Mouse (Mus musculus) embryonic stem cell, embryonic (primary cell): ENCODE results near the gene Gm9747.

ENCODE experiments used
- CTCF ChIA-PET, 4 experiments: fragments of 300-600 bp in 2 of 4; fragments of 350-600 bp in 2 of 4; sonication (Branson Sonifier 250); formaldehyde crosslinking; loops; one replicate each; lab custom pipeline; 2022; ENCODE audit warnings: inconsistent platforms in 2 of 4; lab: Charles Lee
- POLR2A ChIA-PET, 4 experiments: fragments of 300-600 bp in 2 of 4; fragments of 350-600 bp in 2 of 4; sonication (Branson Sonifier 250); formaldehyde crosslinking; loops; one replicate each; lab custom pipeline; 2022; ENCODE audit warnings: antibody characterized with exemption in 4 of 4, inconsistent platforms in 1 of 4; lab: Charles Lee

Gm9747 gene

GRCm38 (mm10) chr1:82232812-82233211 is at the start of gene Gm9747:
TSS of gene Gm9747 (plus strand) at chr1:82233112.
- POLR2A ChIA-PET: no interaction called here
- CTCF ChIA-PET: no interaction called here

- ChIA-PET CTCF (no interaction called here), POLR2A (no interaction called here)
Observed at GRCm38 (mm10) chr1:82183913-82184442, 48.9 kb upstream of the Gm9747 start.

- POLR2A ChIA-PET: no interaction called here
Observed at GRCm38 (mm10) chr1:82188549-82189231, 44.2 kb upstream of the Gm9747 start.

GRCm38 (mm10) chr1:82189516-82189915 is 43.4 kb upstream of the Gm9747 start:
- ChIA-PET POLR2A (no interaction called here), CTCF (no interaction called here)

More at GRCm38 (mm10) chr1:82188549-82189231, 44.2 kb upstream of the Gm9747 start:
- CTCF ChIA-PET: no interaction called here

- ChIA-PET POLR2A (no interaction called here), CTCF (no interaction called here)
Observed at GRCm38 (mm10) chr1:82191579-82191978, 41.3 kb upstream of the Gm9747 start.

- ChIA-PET CTCF (interaction anchor here in 1 of 4 experiments (0.6 kb wide), 1 partner anchor 138 kb away, joined by 11 read pairs; no protein-coding TSS in a partner anchor), POLR2A (no interaction called here)
Observed at GRCm38 (mm10) chr1:82199918-82200317, 33.0 kb upstream of the Gm9747 start.

- ChIA-PET CTCF (interaction anchor here in 1 of 4 experiments (0.6 kb wide), 1 partner anchor 138 kb away, joined by 11 read pairs; no protein-coding TSS in a partner anchor), POLR2A (no interaction called here)
Observed at GRCm38 (mm10) chr1:82200636-82201035, 32.3 kb upstream of the Gm9747 start.

- ChIA-PET CTCF (no interaction called here), POLR2A (no interaction called here)
Observed at GRCm38 (mm10) chr1:82207511-82207910, 25.4 kb upstream of the Gm9747 start.

GRCm38 (mm10) chr1:82220673-82221396 is 12.1 kb upstream of the Gm9747 start:
- ChIA-PET POLR2A (no interaction called here), CTCF (no interaction called here)

GRCm38 (mm10) chr1:82221462-82221861 is 11.4 kb upstream of the Gm9747 start:
- ChIA-PET POLR2A (no interaction called here), CTCF (no interaction called here)

GRCm38 (mm10) chr1:82223042-82223795 is 9.7 kb upstream of the Gm9747 start:
- ChIA-PET CTCF (no interaction called here), POLR2A (interaction anchor here in 1 of 4 experiments (0.6 kb wide), 1 partner anchor 13 kb away, joined by 3 read pairs; no protein-coding TSS in a partner anchor)

- POLR2A ChIA-PET: no interaction called here
- CTCF ChIA-PET: interaction anchor here in 1 of 4 experiments (0.6 kb wide), 1 partner anchor 257 kb away, joined by 5 read pairs; no protein-coding TSS in a partner anchor
Observed at GRCm38 (mm10) chr1:82228841-82229240, 4.1 kb upstream of the Gm9747 start.

- ChIA-PET CTCF (no interaction called here), POLR2A (no interaction called here)
Observed at GRCm38 (mm10) chr1:82234616-82235015, 1.7 kb downstream of the Gm9747 start.

GRCm38 (mm10) chr1:82235455-82236104 is 2.7 kb downstream of the Gm9747 start:
- ChIA-PET POLR2A (interaction anchor here in 1 of 4 experiments (1.0 kb wide), 1 partner anchor 12 kb away, joined by 3 read pairs; no protein-coding TSS in a partner anchor), CTCF (no interaction called here)

GRCm38 (mm10) chr1:82238245-82238644 is 5.3 kb downstream of the Gm9747 start:
- ChIA-PET POLR2A (no interaction called here), CTCF (no interaction called here)

- CTCF ChIA-PET: no interaction called here
- POLR2A ChIA-PET: no interaction called here
Observed at GRCm38 (mm10) chr1:82239409-82240201, 6.7 kb downstream of the Gm9747 start.

GRCm38 (mm10) chr1:82243260-82243825 is 10.4 kb downstream of the Gm9747 start:
- CTCF ChIA-PET: no interaction called here

GRCm38 (mm10) chr1:82245002-82245401 is 12.1 kb downstream of the Gm9747 start:
- ChIA-PET CTCF (no interaction called here), POLR2A (no interaction called here)

More at GRCm38 (mm10) chr1:82243260-82243825, 10.4 kb downstream of the Gm9747 start:
- POLR2A ChIA-PET: no interaction called here
